9 mouse cellular contexts compared by ENCODE assay signal in genomic region chr4:129639221-129639620, GRCm38 (mm10). TPM values are rescaled to one million over a fixed set of nuclear protein-coding genes. Genes with fewer than 3 reads are reported as not detected.
DNase-seq lines count a peak whose midpoint lies in the region; ATAC-seq lines count a peak whose summit lies in the region.
"Had no signal": no experiment of that assay in that cellular context is flagged by ENCODE, and none has a peak within 500 bp of the region (broad histone marks: within the 10 kb centered on the region; RNA-seq: fewer than 3 reads in every experiment).

No protein-coding gene starts in this region.

- no peak for DNase-seq in kidney, postnatal 4 days
- no peak for DNase-seq in embryonic facial prominence, embryonic 11.5 days (ENCODE audit: low spot score)
- DNase-seq in hindbrain, embryonic 14.5 days (ENCODE audit: low spot score), result no peak
- DNase-seq in right cerebral cortex, postnatal 25 days, result no peak
- no peak for DNase-seq in right cerebral cortex, adult 2 months (ENCODE audit: low spot score in 2 of 2)
- no peak for DNase-seq in retina, postnatal 1 day
- DNase-seq: gastrocnemius, postnatal 14 days had no signal

- H3K27ac ChIP-seq in kidney, embryonic 15.5 days, result no peak overlapping the region
- H3K27ac ChIP-seq in embryonic facial prominence, embryonic 11.5 days (replicated peaks; ENCODE audit: low read depth, low read length), result no peak overlapping the region
- no peak overlapping the region for H3K27ac ChIP-seq in hindbrain, embryonic 14.5 days
- H3K27ac ChIP-seq in midbrain, embryonic 15.5 days, result no peak overlapping the region

- H3K9ac ChIP-seq in kidney, embryonic 15.5 days, result peak overlapping the region; percentile 69
- H3K9ac ChIP-seq in embryonic facial prominence, embryonic 11.5 days (replicated peaks; ENCODE audit: low read length), result no peak overlapping the region; the same call in 1 of the 2 replicates
- peak overlapping the region; percentile 82 for H3K9ac ChIP-seq in hindbrain, embryonic 14.5 days
- H3K9ac ChIP-seq in midbrain, embryonic 15.5 days, result peak overlapping the region; percentile 65; the same call in 1 of the 2 replicates

- peaks cover 57% of the 10 kb centered on the region for H3K36me3 ChIP-seq in kidney, embryonic 15.5 days
- H3K36me3 ChIP-seq in embryonic facial prominence, embryonic 11.5 days (replicated peaks; ENCODE audit: control insufficient read depth, insufficient read depth, low read depth, low read length), result peaks cover 10% of the 10 kb centered on the region
- H3K36me3 ChIP-seq in hindbrain, embryonic 14.5 days (replicated peaks; ENCODE audit: control insufficient read depth, insufficient read depth), result peaks cover 49% of the 10 kb centered on the region
- peaks cover 23% of the 10 kb centered on the region; the same call in 1 of the 2 replicates for H3K36me3 ChIP-seq in midbrain, embryonic 15.5 days (replicated peaks)

- H3K9me3 ChIP-seq in kidney, embryonic 15.5 days (replicated peaks), result no peaks in the 10 kb centered on the region
- no peaks in the 10 kb centered on the region for H3K9me3 ChIP-seq in embryonic facial prominence, embryonic 11.5 days (replicated peaks; ENCODE audit: control insufficient read depth, low read length)
- no peaks in the 10 kb centered on the region for H3K9me3 ChIP-seq in hindbrain, embryonic 14.5 days (ENCODE audit: control insufficient read depth, low read length)
- no peaks in the 10 kb centered on the region for H3K9me3 ChIP-seq in midbrain, embryonic 15.5 days

- 84% methylated on average over 15 of the region's 15 CpGs for WGBS in kidney, embryonic 15.5 days
- WGBS in embryonic facial prominence, embryonic 11.5 days, result 90% methylated on average over 15 of the region's 15 CpGs
- WGBS in hindbrain, embryonic 14.5 days, result 85% methylated on average over 15 of the region's 15 CpGs
- WGBS in midbrain, embryonic 15.5 days, result 86% methylated on average over 15 of the region's 15 CpGs

- H3K4me2 ChIP-seq in kidney, embryonic 15.5 days, result peak overlapping the region; percentile 81
- peak overlapping the region; percentile 87 for H3K4me2 ChIP-seq in embryonic facial prominence, embryonic 11.5 days (ENCODE audit: low read depth, low read length)
- H3K4me2 ChIP-seq in hindbrain, embryonic 14.5 days (replicated peaks), result peak overlapping the region; percentile 95
- peak overlapping the region; percentile 95 for H3K4me2 ChIP-seq in midbrain, embryonic 15.5 days

- peak overlapping the region; percentile 74 for H3K4me3 ChIP-seq in kidney, embryonic 15.5 days (replicated peaks)
- no peak overlapping the region for H3K4me3 ChIP-seq in embryonic facial prominence, embryonic 11.5 days (ENCODE audit: low read depth, low read length)
- peak overlapping the region; percentile 46 for H3K4me3 ChIP-seq in hindbrain, embryonic 14.5 days (replicated peaks; ENCODE audit: low read length)
- peak overlapping the region; percentile 74; the same call in 1 of the 2 replicates for H3K4me3 ChIP-seq in midbrain, embryonic 15.5 days

- no peak for ATAC-seq in kidney, embryonic 15.5 days (replicated peaks; ENCODE audit: low FRiP score)
- ATAC-seq in embryonic facial prominence, embryonic 11.5 days (replicated peaks; ENCODE audit: insufficient number of reproducible peaks, low FRiP score, low TSS enrichment, low read depth), result no peak
- ATAC-seq in hindbrain, embryonic 14.5 days (ENCODE audit: low FRiP score), result no peak
- ATAC-seq in midbrain, embryonic 15.5 days (replicated peaks), result no peak

- no peaks in the 10 kb centered on the region for H3K27me3 ChIP-seq in kidney, embryonic 15.5 days
- H3K27me3 ChIP-seq in embryonic facial prominence, embryonic 11.5 days (ENCODE audit: control insufficient read depth, insufficient read depth, low read length), result no peaks in the 10 kb centered on the region
- no peaks in the 10 kb centered on the region for H3K27me3 ChIP-seq in hindbrain, embryonic 14.5 days (ENCODE audit: control insufficient read depth, insufficient read depth, low read length)
- no peaks in the 10 kb centered on the region for H3K27me3 ChIP-seq in midbrain, embryonic 15.5 days (replicated peaks)

- peaks cover 28% of the 10 kb centered on the region for H3K4me1 ChIP-seq in kidney, embryonic 15.5 days
- 0 out of 2 replicates have a peak, but pooled peaks cover 4% of the 10 kb centered on the region for H3K4me1 ChIP-seq in embryonic facial prominence, embryonic 11.5 days (ENCODE audit: control insufficient read depth, insufficient read depth, low read length)
- peaks cover 20% of the 10 kb centered on the region for H3K4me1 ChIP-seq in hindbrain, embryonic 14.5 days (replicated peaks; ENCODE audit: control insufficient read depth, insufficient read depth, low read length)
- peaks cover 26% of the 10 kb centered on the region for H3K4me1 ChIP-seq in midbrain, embryonic 15.5 days

RNA-seq across cellular contexts. Expression of gene Txlna, which starts 1.6 kb away (rescaled TPM):
- polyA plus RNA-seq in kidney, embryonic 15.5 days (2015; fragmentation: Nextera tagmentation; extraction: Ambion mirVana), result 82.1 and 84.4 TPM in 2 replicates
- polyA plus RNA-seq in embryonic facial prominence, embryonic 11.5 days (2014; fragmentation: Nextera tagmentation; extraction: Ambion mirVana), result 100 and 101 TPM in 2 replicates
- 48.5 and 52.9 TPM in 2 replicates for polyA plus RNA-seq in hindbrain, embryonic 14.5 days (2014; fragmentation: Nextera tagmentation; extraction: Ambion mirVana)
- polyA plus RNA-seq in midbrain, embryonic 15.5 days (2015; fragmentation: Nextera tagmentation; extraction: Ambion mirVana), result 52.7 and 59.2 TPM in 2 replicates

RNA-seq across cellular contexts. Expression of gene Ccdc28b, which starts 15.5 kb away (rescaled TPM):
- 52.4 and 65.7 TPM in 2 replicates for polyA plus RNA-seq in kidney, embryonic 15.5 days (2015; fragmentation: Nextera tagmentation; extraction: Ambion mirVana)
- 55.8 and 58.8 TPM in 2 replicates for polyA plus RNA-seq in embryonic facial prominence, embryonic 11.5 days (2014; fragmentation: Nextera tagmentation; extraction: Ambion mirVana)
- 127 and 128 TPM in 2 replicates for polyA plus RNA-seq in hindbrain, embryonic 14.5 days (2014; fragmentation: Nextera tagmentation; extraction: Ambion mirVana)
- polyA plus RNA-seq in midbrain, embryonic 15.5 days (2015; fragmentation: Nextera tagmentation; extraction: Ambion mirVana), result 166 and 173 TPM in 2 replicates

RNA-seq across cellular contexts. Expression of gene Iqcc, which starts 20.3 kb away (rescaled TPM):
- polyA plus RNA-seq in kidney, embryonic 15.5 days (2015; fragmentation: Nextera tagmentation; extraction: Ambion mirVana), result 29.4 TPM in 2 replicates
- 22.8 and 23.5 TPM in 2 replicates for polyA plus RNA-seq in embryonic facial prominence, embryonic 11.5 days (2014; fragmentation: Nextera tagmentation; extraction: Ambion mirVana)
- 28.5 and 31.3 TPM in 2 replicates for polyA plus RNA-seq in hindbrain, embryonic 14.5 days (2014; fragmentation: Nextera tagmentation; extraction: Ambion mirVana)
- polyA plus RNA-seq in midbrain, embryonic 15.5 days (2015; fragmentation: Nextera tagmentation; extraction: Ambion mirVana), result 27.0 and 33.0 TPM in 2 replicates

RNA-seq across cellular contexts. Expression of gene Dcdc2b, which starts 25.2 kb away (rescaled TPM):
- polyA plus RNA-seq in kidney, embryonic 15.5 days (2015; fragmentation: Nextera tagmentation; extraction: Ambion mirVana), result 2.1 and 2.4 TPM in 2 replicates
- 1.2 and 1.9 TPM in 2 replicates for polyA plus RNA-seq in embryonic facial prominence, embryonic 11.5 days (2014; fragmentation: Nextera tagmentation; extraction: Ambion mirVana)
- 2.7 and 5.4 TPM in 2 replicates for polyA plus RNA-seq in hindbrain, embryonic 14.5 days (2014; fragmentation: Nextera tagmentation; extraction: Ambion mirVana)
- 4.2 and 4.6 TPM in 2 replicates for polyA plus RNA-seq in midbrain, embryonic 15.5 days (2015; fragmentation: Nextera tagmentation; extraction: Ambion mirVana)

RNA-seq across cellular contexts. Expression of gene Kpna6, which starts 33.3 kb away (rescaled TPM):
- polyA plus RNA-seq in kidney, embryonic 15.5 days (2015; fragmentation: Nextera tagmentation; extraction: Ambion mirVana), result 18.6 and 18.7 TPM in 2 replicates
- polyA plus RNA-seq in embryonic facial prominence, embryonic 11.5 days (2014; fragmentation: Nextera tagmentation; extraction: Ambion mirVana), result 12.5 and 13.3 TPM in 2 replicates
- 16.3 and 21.3 TPM in 2 replicates for polyA plus RNA-seq in hindbrain, embryonic 14.5 days (2014; fragmentation: Nextera tagmentation; extraction: Ambion mirVana)
- 18.9 and 19.5 TPM in 2 replicates for polyA plus RNA-seq in midbrain, embryonic 15.5 days (2015; fragmentation: Nextera tagmentation; extraction: Ambion mirVana)
